Mouse (Mus musculus) liver, embryonic 14.5 days (tissue): Measurements from ENCODE around the gene Mpp5.

Experiments used
- CTCF ChIP-seq: IDR thresholded peaks from 2 replicates; pipeline ENCODE4 v1.5.1; 2016; ENCODE audit warnings: antibody characterized with exemption, low read depth, control low read depth
- EP300 ChIP-seq: IDR thresholded peaks from 2 replicates; pipeline ENCODE4 v1.6.1; 2016; ENCODE audit warnings: antibody characterized with exemption, low read depth

DNA sequence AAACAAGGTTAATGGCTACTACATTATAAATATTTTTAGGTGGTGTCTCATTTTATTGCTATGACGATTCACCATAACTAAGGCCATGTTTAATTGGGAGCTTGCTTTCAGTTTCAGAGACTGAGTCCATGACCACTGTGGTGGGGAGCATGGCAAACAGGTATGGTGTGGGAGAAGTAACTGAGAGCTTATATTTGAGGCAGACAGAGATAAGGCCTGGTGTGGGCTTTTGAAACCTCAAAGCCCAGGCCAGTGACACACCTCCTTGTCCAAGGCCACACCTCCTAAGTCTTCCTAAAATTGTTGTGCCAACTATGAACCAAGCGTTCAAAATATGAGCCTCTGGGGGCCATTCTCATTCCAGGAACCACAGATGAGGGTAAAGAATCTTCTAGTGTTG, 85.8 kb downstream of the Mpp5 start:
- TF ChIP-seq CTCF: no peak
- TF ChIP-seq EP300: no peak
